Mouse (Mus musculus): ENCODE results near the gene Gk. TPM values are rescaled to one million over a fixed set of nuclear protein-coding genes. Genes with fewer than 3 reads are reported as not detected.
A peak's percentile ranks its signal among the peaks of the same experiment; 100 is the strongest.

Gene Gk
- polyA plus RNA-seq, 1 experiment from 2014 or later, result 7.9 TPM

- WGBS, result 75% methylated on average over 2 of the region's 2 CpGs
- Histone ChIP-seq H3K9ac (ENCODE audit: low read length) (no peak overlapping the region), H3K4me3 (ENCODE audit: low read depth, low read length) (no peak overlapping the region), H3K27me3 (ENCODE audit: control insufficient read depth, insufficient read depth, low read length) (no peaks in the 10 kb centered on the region), H3K36me3 (ENCODE audit: control insufficient read depth, insufficient read depth, low read length) (no peaks in the 10 kb centered on the region), H3K27ac (ENCODE audit: low read depth, low read length) (no peak overlapping the region), H3K9me3 (ENCODE audit: control insufficient read depth, low read length) (no peaks in the 10 kb centered on the region), H3K4me1 (replicated peaks; ENCODE audit: control insufficient read depth, insufficient read depth, low read length) (no peaks in the 10 kb centered on the region), H3K4me2 (ENCODE audit: low read depth, low read length, severe bottlenecking) (no peak overlapping the region)
- ATAC-seq (replicated peaks; ENCODE audit: low FRiP score) (no peak), DNase-seq (ENCODE audit: low spot score) (no peak)
Measured at GRCm38 (mm10) chrX:85683723-85684122, 92.9 kb downstream of the Gk start.

- Histone ChIP-seq H3K27me3 (ENCODE audit: control insufficient read depth, insufficient read depth, low read length) (no peaks in the 10 kb centered on the region), H3K4me3 (ENCODE audit: low read depth, low read length) (no peak overlapping the region), H3K36me3 (ENCODE audit: control insufficient read depth, insufficient read depth, low read length) (no peaks in the 10 kb centered on the region), H3K9me3 (ENCODE audit: control insufficient read depth, low read length) (no peaks in the 10 kb centered on the region), H3K4me2 (ENCODE audit: low read depth, low read length, severe bottlenecking) (no peak overlapping the region), H3K27ac (ENCODE audit: low read depth, low read length) (no peak overlapping the region), H3K9ac (ENCODE audit: low read length) (no peak overlapping the region), H3K4me1 (replicated peaks; ENCODE audit: control insufficient read depth, insufficient read depth, low read length) (no peaks in the 10 kb centered on the region)
- no peak for DNase-seq (ENCODE audit: low spot score)
- ATAC-seq (replicated peaks; ENCODE audit: low FRiP score), result no peak
- 65% methylated on average over 1 of the region's 1 CpGs for WGBS
Measured at GRCm38 (mm10) chrX:85682125-85682524, 94.5 kb downstream of the Gk start.

- H3K9me3 ChIP-seq (ENCODE audit: control insufficient read depth, low read length), result no peaks in the 10 kb centered on the region
- no peaks in the 10 kb centered on the region for H3K27me3 ChIP-seq (ENCODE audit: control insufficient read depth, insufficient read depth, low read length)
- 26% methylated on average over 7 of the region's 7 CpGs for WGBS
- no peak overlapping the region for H3K27ac ChIP-seq (ENCODE audit: low read depth, low read length)
- no peaks in the 10 kb centered on the region for H3K4me1 ChIP-seq (replicated peaks; ENCODE audit: control insufficient read depth, insufficient read depth, low read length)
- DNase-seq (ENCODE audit: low spot score) (peak; percentile 52), ATAC-seq (replicated peaks; ENCODE audit: low FRiP score) (no peak; the same call in 1 of the 2 replicates)
- H3K4me2 ChIP-seq (ENCODE audit: low read depth, low read length, severe bottlenecking), result no peak overlapping the region
- no peak overlapping the region for H3K4me3 ChIP-seq (ENCODE audit: low read depth, low read length)
- H3K36me3 ChIP-seq (ENCODE audit: control insufficient read depth, insufficient read depth, low read length), result no peaks in the 10 kb centered on the region
- no peak overlapping the region for H3K9ac ChIP-seq (ENCODE audit: low read length)
Measured at GRCm38 (mm10) chrX:85676808-85677207, 99.8 kb downstream of the Gk start.

Other genes starting within 250 kb of the Gk start
- 4.6 and 5.3 TPM in 2 replicates for gene Tab3, start 202.8 kb downstream of the Gk start, polyA plus RNA-seq (2014; fragmentation: Nextera tagmentation; extraction: Ambion mirVana)
- 0.05 TPM in 1 of 2 replicates, not detected in the other for gene 5430427O19Rik, start 93.5 kb upstream of the Gk start, polyA plus RNA-seq (2014; fragmentation: Nextera tagmentation; extraction: Ambion mirVana)

All from forebrain, embryonic 11.5 days (tissue).